Mouse (Mus musculus) hindbrain, embryonic 15.5 days (tissue): ENCODE data around the gene Insc. TPM values are rescaled to one million over a fixed set of nuclear protein-coding genes. Genes with fewer than 3 reads are reported as not detected.

Experiments
- ATAC-seq: fragments of 200-750 bp; cut with Nextera tagmentation; 2 replicates; pipeline ENCODE4 v1.8.0; 2017; ENCODE audit warnings: low read depth, moderate number of reproducible peaks, moderate TSS enrichment; ENCODE audit not compliant: low FRiP score
- H3K27ac ChIP-seq: fragments of 300-500 bp; sonication (generic); replicated peaks from 2 replicates; pipeline ENCODE4 v1.5.1; 2015; ENCODE audit warnings: mild to moderate bottlenecking, inconsistent platforms
- H3K27me3 ChIP-seq: fragments of 300-500 bp; sonication (generic); 2 replicates; pipeline ENCODE4 v1.6.1; 2015; ENCODE audit warnings: control low read depth, inconsistent platforms
- H3K36me3 ChIP-seq: fragments of 300-500 bp; sonication (generic); 2 replicates; pipeline ENCODE4 v1.6.1; 2015; ENCODE audit warnings: control low read depth, inconsistent platforms
- H3K4me1 ChIP-seq: fragments of 300-500 bp; sonication (generic); replicated peaks from 2 replicates; pipeline ENCODE4 v1.6.1; 2015; ENCODE audit warnings: control low read depth, inconsistent platforms
- H3K4me2 ChIP-seq: fragments of 300-500 bp; sonication (generic); 2 replicates; pipeline ENCODE4 v1.6.1; 2015; ENCODE audit warnings: moderate library complexity, mild to moderate bottlenecking, inconsistent platforms
- H3K4me3 ChIP-seq: fragments of 300-500 bp; sonication (generic); 2 replicates; pipeline ENCODE4 v1.5.1; 2015; ENCODE audit warnings: mild to moderate bottlenecking, inconsistent platforms
- H3K9ac ChIP-seq: fragments of 300-500 bp; sonication (generic); 2 replicates; pipeline ENCODE4 v1.6.1; 2015; ENCODE audit warnings: inconsistent platforms
- H3K9me3 ChIP-seq: fragments of 300-500 bp; sonication (generic); 2 replicates; pipeline ENCODE4 v1.6.1; 2016; ENCODE audit warnings: control low read depth, inconsistent platforms
- WGBS: fragments of 180-500 bp; shearing (Covaris S2); methylation state at CpG from one replicate; pipeline ENCODE4 v1.1.7; 2015; 5-methylcytosine and 5-hydroxymethylcytosine counted together
- polyA plus RNA-seq: library from polyadenylated mRNA; unstranded; fragments of >200 nt; fragmentation: Nextera tagmentation; extraction: Ambion mirVana; gene quantifications from 2 replicates; pipeline ENCODE4 v1.2.1, GENCODE M21; 2015

The Insc gene
- polyA plus RNA-seq, 1 experiment from 2014 or later, result 3.6 TPM

- WGBS, result 88% methylated on average over 4 of the region's 4 CpGs
- Histone ChIP-seq H3K4me2 (no peak overlapping the region), H3K9me3 (no peaks in the 10 kb centered on the region), H3K36me3 (no peaks in the 10 kb centered on the region), H3K27ac (no peak overlapping the region), H3K4me3 (no peak overlapping the region), H3K4me1 (0 out of 2 replicates have a peak, but pooled peaks cover 4% of the 10 kb centered on the region), H3K27me3 (no peaks in the 10 kb centered on the region), H3K9ac (no peak overlapping the region)
- ATAC-seq, result no peak
Measured at GRCm38 (mm10) chr7:114890215-114890614, 146.7 kb downstream of the Insc start.

GRCm38 (mm10) chr7:114892618-114893257 lies 149.2 kb downstream of the Insc start:
- H3K9me3 ChIP-seq, result no peaks in the 10 kb centered on the region
- H3K4me2 ChIP-seq, result no peak overlapping the region
- peak; percentile 78 for ATAC-seq
- H3K36me3 ChIP-seq, result no peaks in the 10 kb centered on the region
- peak overlapping the region; percentile 63 for H3K27ac ChIP-seq
- H3K4me1 ChIP-seq, result 0 out of 2 replicates have a peak, but pooled peaks cover 8% of the 10 kb centered on the region
- H3K27me3 ChIP-seq, result no peaks in the 10 kb centered on the region
- no peak overlapping the region for H3K9ac ChIP-seq
- H3K4me3 ChIP-seq, result no peak overlapping the region

DNA sequence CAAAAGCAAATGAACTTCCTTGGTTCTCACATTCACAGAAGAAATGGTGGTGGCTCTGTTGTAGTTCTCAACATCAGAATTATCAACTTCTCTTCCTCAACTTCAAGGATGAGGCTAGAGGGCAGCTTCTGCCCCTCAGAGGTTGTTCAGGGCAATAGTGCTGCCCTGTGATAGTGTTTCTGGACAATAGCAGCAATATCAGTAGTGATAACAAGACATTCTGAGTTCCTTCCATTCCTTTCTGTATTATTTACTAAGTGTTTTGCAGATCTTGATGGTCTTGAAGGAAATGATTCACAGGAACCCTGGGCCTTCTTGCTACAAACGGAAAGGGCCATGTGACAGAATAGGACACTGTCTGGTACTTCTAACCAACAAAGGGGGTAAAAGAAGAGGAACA lies 150.4 kb downstream of the Insc start:
- H3K9ac ChIP-seq, result no peak overlapping the region
- 88% methylated on average over 1 of the region's 1 CpGs for WGBS

DNA sequence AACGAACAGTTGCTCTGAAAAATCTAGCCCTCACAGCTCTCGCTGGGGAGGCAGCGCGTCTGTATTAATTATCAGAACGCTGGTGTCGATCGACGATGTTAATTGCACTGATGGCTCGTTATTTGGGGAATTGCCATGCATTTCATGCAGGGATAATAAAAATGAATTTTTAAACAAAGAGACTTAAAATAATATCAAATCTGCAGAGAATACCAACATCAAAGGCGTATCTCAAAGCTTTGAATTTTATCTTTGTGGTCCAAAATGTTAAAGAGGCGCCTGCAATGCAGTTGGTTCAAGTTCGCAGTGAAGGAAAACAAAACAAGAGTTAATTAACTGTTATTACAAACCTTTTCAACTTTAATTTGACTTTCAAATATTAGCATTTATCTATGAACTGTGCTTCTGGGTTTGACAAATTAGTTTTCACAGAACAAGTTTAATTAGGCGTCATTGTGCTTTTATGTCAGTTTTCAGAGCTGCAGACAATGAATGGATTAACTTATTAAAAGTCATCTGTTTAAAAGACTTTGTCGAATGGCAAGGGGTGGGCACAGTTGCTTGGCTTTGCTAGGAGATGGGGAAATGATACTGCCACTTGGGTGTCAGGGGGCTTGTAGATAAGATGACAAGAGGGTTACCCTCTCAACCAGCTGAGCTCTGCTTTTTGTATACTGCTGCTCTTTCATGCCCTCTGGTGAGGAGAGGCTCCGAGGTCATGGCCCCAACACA lies 153.6 kb downstream of the Insc start:
- 35% methylated on average over 15 of the region's 15 CpGs for WGBS
- H3K9me3 ChIP-seq, result no peaks in the 10 kb centered on the region

More for the DNA sequence above, 150.4 kb downstream of the Insc start:
- Histone ChIP-seq H3K4me2 (no peak overlapping the region), H3K9me3 (no peaks in the 10 kb centered on the region), H3K4me1 (0 out of 2 replicates have a peak, but pooled peaks cover 8% of the 10 kb centered on the region), H3K4me3 (no peak overlapping the region), H3K36me3 (no peaks in the 10 kb centered on the region), H3K27ac (no peak overlapping the region), H3K27me3 (no peaks in the 10 kb centered on the region)
- no peak for ATAC-seq

More for the DNA sequence above, 153.6 kb downstream of the Insc start:
- H3K27ac ChIP-seq, result no peak overlapping the region
- no peaks in the 10 kb centered on the region for H3K27me3 ChIP-seq
- peak overlapping the region; percentile 24; the same call in 1 of the 2 replicates for H3K4me2 ChIP-seq
- H3K4me1 ChIP-seq, result 0 out of 2 replicates have a peak, but pooled peaks cover 8% of the 10 kb centered on the region
- no peak for ATAC-seq
- no peak overlapping the region for H3K9ac ChIP-seq
- no peaks in the 10 kb centered on the region for H3K36me3 ChIP-seq
- no peak overlapping the region for H3K4me3 ChIP-seq

Other genes with a start within 250 kb of the Insc start
- gene Cyp2r1, start 180.7 kb upstream of the Insc start, polyA plus RNA-seq, result 1.3 and 2.0 TPM in 2 replicates
- 17.3 and 23.7 TPM in 2 replicates for gene Calca, start 107.3 kb upstream of the Insc start, polyA plus RNA-seq
- 4.5 and 6.9 TPM in 2 replicates for gene Calcb, start 25.1 kb upstream of the Insc start, polyA plus RNA-seq